Mouse (Mus musculus): ENCODE data around the gene Tdgf1. TPM values are rescaled to one million over a fixed set of nuclear protein-coding genes. Genes with fewer than 3 reads are reported as not detected.

Tdgf1 gene
- total RNA-seq, 2 experiments from 2014 or later = 0.42 to 0.53 TPM

GRCm38 (mm10) chr9:110955962-110956361, 10.0 kb upstream of the Tdgf1 start:
- intact Hi-C loops (cut with DNase I) = loop anchor here (10.0 kb wide), 1 partner anchor 221 kb away; no protein-coding TSS in a partner anchor
- no peak for DNase-seq (ENCODE audit: low spot score in 2 of 2)

GRCm38 (mm10) chr9:110954681-110955445, 8.9 kb upstream of the Tdgf1 start:
- DNase-seq (ENCODE audit: low spot score in 2 of 2) = no peak
- intact Hi-C loops (cut with DNase I) = loop anchor here (10.0 kb wide), 1 partner anchor 220 kb away; no protein-coding TSS in a partner anchor

GRCm38 (mm10) chr9:110953550-110954461, 7.8 kb upstream of the Tdgf1 start:
- peak; percentile 66 to 73 for DNase-seq (ENCODE audit: low spot score in 2 of 2)
- intact Hi-C loops (cut with DNase I) = loop anchor here (10.0 kb wide), 1 partner anchor 219 kb away; no protein-coding TSS in a partner anchor

- no peak for DNase-seq (ENCODE audit: low spot score in 2 of 2)
- intact Hi-C loops (cut with DNase I) = loop anchor here (10.0 kb wide), 1 partner anchor 218 kb away; no protein-coding TSS in a partner anchor
Measured at GRCm38 (mm10) chr9:110952931-110953549, 7.1 kb upstream of the Tdgf1 start.

GRCm38 (mm10) chr9:110952398-110952797, 6.4 kb upstream of the Tdgf1 start:
- DNase-seq (ENCODE audit: low spot score in 2 of 2) = no peak
- intact Hi-C loops (cut with DNase I) = loop anchor here (10.0 kb wide), 1 partner anchor 218 kb away; no protein-coding TSS in a partner anchor

- intact Hi-C loops (cut with DNase I) = loop anchor here (10.0 kb wide), 1 partner anchor 217 kb away; no protein-coding TSS in a partner anchor
- DNase-seq (ENCODE audit: low spot score in 2 of 2) = no peak
Measured at GRCm38 (mm10) chr9:110951866-110952265, 5.9 kb upstream of the Tdgf1 start.

GRCm38 (mm10) chr9:110951397-110951796, 5.4 kb upstream of the Tdgf1 start, which contains the start of gene Lrrc2:
Gene Lrrc2, plus strand, starts transcription at chr9:110951545.
- no peak for DNase-seq (ENCODE audit: low spot score in 2 of 2)
- intact Hi-C loops (cut with DNase I) = loop anchor here (10.0 kb wide), 1 partner anchor 217 kb away; no protein-coding TSS in a partner anchor

GRCm38 (mm10) chr9:110950109-110950508, 4.2 kb upstream of the Tdgf1 start:
- intact Hi-C loops (cut with DNase I) = loop anchor here (10.0 kb wide), 1 partner anchor 215 kb away; no protein-coding TSS in a partner anchor
- DNase-seq (ENCODE audit: low spot score in 2 of 2) = no peak

- intact Hi-C loops (cut with DNase I) = no loop called here
Measured at GRCm38 (mm10) chr9:110948813-110949310, 2.9 kb upstream of the Tdgf1 start.

GRCm38 (mm10) chr9:110947900-110948299, 1.9 kb upstream of the Tdgf1 start:
- intact Hi-C loops (cut with DNase I) = no loop called here
- DNase-seq (ENCODE audit: low spot score in 2 of 2) = no peak

More at GRCm38 (mm10) chr9:110948813-110949310, 2.9 kb upstream of the Tdgf1 start:
- DNase-seq (ENCODE audit: low spot score in 2 of 2) = no peak

- intact Hi-C loops (cut with DNase I) = no loop called here
- DNase-seq (ENCODE audit: low spot score in 2 of 2) = no peak
Measured at GRCm38 (mm10) chr9:110947261-110947661, 1.3 kb upstream of the Tdgf1 start.

- intact Hi-C loops (cut with DNase I) = no loop called here
- no peak for DNase-seq (ENCODE audit: low spot score in 2 of 2)
Measured at GRCm38 (mm10) chr9:110946548-110947044, 638 bp upstream of the Tdgf1 start.

- DNase-seq (ENCODE audit: low spot score in 2 of 2) = no peak
- intact Hi-C loops (cut with DNase I) = no loop called here
Measured at GRCm38 (mm10) chr9:110945343-110945742, 615 bp downstream of the Tdgf1 start.

GRCm38 (mm10) chr9:110944265-110944664, 1.7 kb downstream of the Tdgf1 start:
- no peak for DNase-seq (ENCODE audit: low spot score in 2 of 2)
- intact Hi-C loops (cut with DNase I) = no loop called here

- intact Hi-C loops (cut with DNase I) = no loop called here
- no peak for DNase-seq (ENCODE audit: low spot score in 2 of 2)
Measured at GRCm38 (mm10) chr9:110937506-110938490, 8.2 kb downstream of the Tdgf1 start.

GRCm38 (mm10) chr9:110935941-110936340, 10.0 kb downstream of the Tdgf1 start:
- DNase-seq (ENCODE audit: low spot score in 2 of 2) = no peak
- intact Hi-C loops (cut with DNase I) = no loop called here

GRCm38 (mm10) chr9:110933850-110934437, 12.0 kb downstream of the Tdgf1 start:
- intact Hi-C loops (cut with DNase I) = no loop called here
- DNase-seq (ENCODE audit: low spot score in 2 of 2) = peak; percentile 51 to 72

Data from left cerebral cortex, postnatal 14 days (tissue).